Mouse (Mus musculus): ENCODE measurements at regions not wholly inside any gene's neighbourhood (a gene's known extent, or its start where the extent isn't known, plus 50 kb on each side); places are given as distances from the start of the nearest gene placed in this dataset.

DNA sequence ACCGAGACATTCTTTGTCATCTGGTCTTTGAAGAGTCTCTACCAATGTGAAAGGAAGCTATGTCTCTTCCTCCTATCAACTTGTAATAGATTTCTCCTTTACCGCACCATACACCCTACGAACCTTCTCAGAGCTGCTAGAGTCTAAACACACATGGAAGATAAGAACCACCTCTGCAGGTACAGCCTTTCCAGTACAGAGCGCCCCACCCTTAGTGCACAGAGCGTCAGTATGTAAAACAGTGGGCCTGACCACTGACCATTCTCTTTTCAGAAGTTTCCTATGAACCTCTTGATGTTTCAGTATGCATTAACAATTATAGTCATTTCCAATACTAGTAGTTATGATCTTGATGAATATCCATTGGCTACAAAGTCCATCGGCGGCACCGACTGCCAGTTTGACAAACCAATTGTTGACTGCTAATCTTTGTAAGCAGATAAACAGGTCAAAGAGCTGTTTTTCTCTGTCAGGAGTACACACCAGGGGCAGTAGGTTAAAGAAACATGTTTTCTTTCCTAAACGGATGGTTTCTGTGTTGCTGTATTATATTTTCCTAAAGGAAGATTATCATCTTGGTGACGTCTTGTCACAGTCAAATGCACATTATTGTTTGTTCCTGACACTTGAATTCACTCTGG is 50.1 kb upstream of the Crot start:
- DNase-seq (ENCODE audit: low spot score in 2 of 2): no peak
- intact Hi-C loops (cut with DNase I): loop anchor here (10.0 kb wide), 1 partner anchor 562 kb away; no protein-coding TSS in a partner anchor

Measured in left cerebral cortex, postnatal 36 days (tissue).